Comparison of ENCODE assay signal across 8 mouse cellular contexts in the genomic region with DNA sequence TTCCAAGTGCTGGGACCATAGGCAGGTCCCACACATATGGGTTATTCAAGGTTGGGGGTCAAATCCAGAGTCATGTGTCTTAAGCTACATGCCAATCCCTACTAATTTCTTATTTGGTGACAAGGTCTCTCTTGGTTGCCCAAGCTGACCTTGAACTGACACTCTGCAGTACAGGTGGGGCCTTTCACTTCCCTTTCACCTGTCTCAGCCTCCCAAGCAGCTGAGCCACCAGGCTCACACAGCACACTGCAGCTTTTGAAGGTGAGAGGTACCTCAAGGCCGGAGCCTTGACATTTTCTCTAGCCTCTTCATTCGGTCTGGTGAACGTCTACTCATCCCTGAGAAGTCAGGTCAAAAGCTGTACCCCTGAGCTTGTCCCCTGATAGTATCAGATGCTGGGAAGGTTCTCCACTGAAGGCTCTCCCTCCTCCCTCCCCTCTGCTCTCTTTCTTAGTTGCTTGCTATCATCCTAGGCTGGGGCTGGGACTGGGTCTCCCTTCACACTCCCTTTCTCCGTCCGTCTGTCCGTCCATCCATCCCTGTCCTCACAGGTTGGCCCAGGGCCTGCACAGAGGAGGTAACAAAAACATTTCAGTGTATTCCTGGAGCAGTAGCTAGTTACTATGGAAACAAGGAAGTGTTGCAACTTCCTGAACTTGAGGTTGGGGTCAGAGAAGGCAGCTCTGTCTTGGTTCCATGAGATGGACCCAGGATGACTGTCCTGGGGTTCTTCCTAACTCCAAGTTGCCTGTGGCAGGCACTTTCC. TPM values are rescaled to one million over a fixed set of nuclear protein-coding genes. Genes with fewer than 3 reads are reported as not detected.
DNase-seq lines count a peak whose midpoint lies in the region; ATAC-seq lines count a peak whose summit lies in the region.

No protein-coding gene starts in this region.

- 72% methylated on average over 6 of the region's 6 CpGs for WGBS in midbrain, embryonic 12.5 days
- WGBS in midbrain, embryonic 16.5 days: 82% methylated on average over 6 of the region's 6 CpGs
- 75% methylated on average over 6 of the region's 6 CpGs for WGBS in midbrain, embryonic 15.5 days

- no peaks in the 10 kb centered on the region for H3K36me3 ChIP-seq in midbrain, embryonic 12.5 days
- H3K36me3 ChIP-seq in midbrain, embryonic 16.5 days (ENCODE audit: control insufficient read depth, insufficient read depth, low read length): no peaks in the 10 kb centered on the region
- no peaks in the 10 kb centered on the region for H3K36me3 ChIP-seq in midbrain, embryonic 15.5 days (replicated peaks)

- no peak overlapping the region for H3K9ac ChIP-seq in midbrain, embryonic 12.5 days (replicated peaks)
- no peak overlapping the region for H3K9ac ChIP-seq in midbrain, embryonic 16.5 days (ENCODE audit: low read depth, low read length)
- H3K9ac ChIP-seq in midbrain, embryonic 15.5 days: no peak overlapping the region

- H3K4me2 ChIP-seq in midbrain, embryonic 12.5 days (replicated peaks): no peak overlapping the region
- no peak overlapping the region for H3K4me2 ChIP-seq in midbrain, embryonic 16.5 days (ENCODE audit: low read length)
- no peak overlapping the region for H3K4me2 ChIP-seq in midbrain, embryonic 15.5 days

- intact Hi-C loops in gastrocnemius, postnatal 14 days (cut with DNase I; ENCODE audit: low total_unique reads): loop anchor here (5.0 kb wide), 1 partner anchor 90 kb away; no protein-coding TSS in a partner anchor

- H3K4me3 ChIP-seq in midbrain, embryonic 12.5 days: no peak overlapping the region
- no peak overlapping the region for H3K4me3 ChIP-seq in midbrain, embryonic 16.5 days (ENCODE audit: low read depth, low read length)
- H3K4me3 ChIP-seq in midbrain, embryonic 15.5 days: no peak overlapping the region

- H3K4me1 ChIP-seq in midbrain, embryonic 12.5 days: peaks cover 99% of the 10 kb centered on the region
- peaks cover 81% of the 10 kb centered on the region for H3K4me1 ChIP-seq in midbrain, embryonic 16.5 days (ENCODE audit: control insufficient read depth, insufficient read depth, low read length)
- H3K4me1 ChIP-seq in midbrain, embryonic 15.5 days: peaks cover 99% of the 10 kb centered on the region

- H3K9me3 ChIP-seq in midbrain, embryonic 12.5 days: no peaks in the 10 kb centered on the region
- no peaks in the 10 kb centered on the region for H3K9me3 ChIP-seq in midbrain, embryonic 16.5 days (replicated peaks; ENCODE audit: control insufficient read depth, low read length, poor library complexity, severe bottlenecking)
- no peaks in the 10 kb centered on the region for H3K9me3 ChIP-seq in midbrain, embryonic 15.5 days

- H3K27ac ChIP-seq in midbrain, embryonic 12.5 days (replicated peaks): 0 out of 2 replicates have a peak overlapping the region, but pooled peaks have one; percentile 16
- H3K27ac ChIP-seq in midbrain, embryonic 16.5 days (ENCODE audit: low read length): no peak overlapping the region
- H3K27ac ChIP-seq in midbrain, embryonic 15.5 days: 0 out of 2 replicates have a peak overlapping the region, but pooled peaks have one; percentile 17

- no peaks in the 10 kb centered on the region for H3K27me3 ChIP-seq in midbrain, embryonic 12.5 days
- no peaks in the 10 kb centered on the region for H3K27me3 ChIP-seq in midbrain, embryonic 16.5 days (ENCODE audit: control insufficient read depth, insufficient read depth, low read depth, low read length)
- no peaks in the 10 kb centered on the region for H3K27me3 ChIP-seq in midbrain, embryonic 15.5 days (replicated peaks)

- peak; percentile 73 for DNase-seq in heart, adult 8-10 months (ENCODE audit: low spot score)
- peak; percentile 71 for DNase-seq in kidney, postnatal 14 days
- DNase-seq in right cerebral cortex, postnatal 14 days: no peak
- no peak for DNase-seq in gastrocnemius, postnatal 14 days
- no peak for DNase-seq in retina, postnatal 1 day

- ATAC-seq in midbrain, embryonic 12.5 days (ENCODE audit: low FRiP score, low read depth): no peak
- ATAC-seq in midbrain, embryonic 16.5 days: no peak
- no peak for ATAC-seq in midbrain, embryonic 15.5 days (replicated peaks)

RNA-seq across cellular contexts. Expression of gene Zmiz1, which starts 13.3 kb away (rescaled TPM):
- 79.4 and 82.5 TPM in 2 replicates for polyA plus RNA-seq in midbrain, embryonic 12.5 days (2016; fragmentation: Nextera tagmentation; extraction: Ambion mirVana)
- polyA plus RNA-seq in midbrain, embryonic 16.5 days (2015; fragmentation: Nextera tagmentation; extraction: Ambion mirVana): 54.2 and 58.0 TPM in 2 replicates
- total RNA-seq in heart, adult 8-10 months (2022): 10 to 100 TPM; 34.7 to 44.1 (median 40.4) TPM
- polyA plus RNA-seq in midbrain, embryonic 15.5 days (2015; fragmentation: Nextera tagmentation; extraction: Ambion mirVana): 77.3 and 78.8 TPM in 2 replicates
- 10 to 100 TPM; 30.3 to 36.0 TPM for total RNA-seq in gastrocnemius, postnatal 14 days (2021)

Comparison
In these comparisons a context has a peak if more than half of its experiments do, and no peak if none do; other contexts are left out.
1. DNase-seq: peak in heart, adult 8-10 months (single experiment) and kidney, postnatal 14 days (single experiment); none in right cerebral cortex, postnatal 14 days (single experiment), gastrocnemius, postnatal 14 days (single experiment) and retina, postnatal 1 day (single experiment).